Mouse (Mus musculus) gastrocnemius, postnatal 25 days (tissue): ENCODE results near the gene Egfl6. TPM values are rescaled to one million over a fixed set of nuclear protein-coding genes. Genes with fewer than 3 reads are reported as not detected.

Experiments
- DNase-seq: peaks from one replicate; pipeline ENCODE4 v3.0.0; 2022
- long read RNA-seq, 2 experiments: library from polyadenylated mRNA; stranded (forward); transcript quantifications; one replicate each; pipeline ENCODE4 v2.0.0; 2021
- total RNA-seq, 2 experiments: library from RNA; stranded (reverse); gene quantifications; 1 replicate in 1 of 2; 2 replicates in 1 of 2; pipeline ENCODE4 v1.2.3; 2021

Egfl6 gene
- total RNA-seq = 1 to 10 TPM in 1 of 2 experiments, under 1 TPM in 1; 0.51 to 1.2 TPM
- long read RNA-seq, experiment 1 = 0 reads
- long read RNA-seq, experiment 2, partial matches to known transcripts = 0 of 1 reads
- long read RNA-seq, experiment 2, other reads (novel, unspliced or antisense) = 0 of 1 reads

DNA sequence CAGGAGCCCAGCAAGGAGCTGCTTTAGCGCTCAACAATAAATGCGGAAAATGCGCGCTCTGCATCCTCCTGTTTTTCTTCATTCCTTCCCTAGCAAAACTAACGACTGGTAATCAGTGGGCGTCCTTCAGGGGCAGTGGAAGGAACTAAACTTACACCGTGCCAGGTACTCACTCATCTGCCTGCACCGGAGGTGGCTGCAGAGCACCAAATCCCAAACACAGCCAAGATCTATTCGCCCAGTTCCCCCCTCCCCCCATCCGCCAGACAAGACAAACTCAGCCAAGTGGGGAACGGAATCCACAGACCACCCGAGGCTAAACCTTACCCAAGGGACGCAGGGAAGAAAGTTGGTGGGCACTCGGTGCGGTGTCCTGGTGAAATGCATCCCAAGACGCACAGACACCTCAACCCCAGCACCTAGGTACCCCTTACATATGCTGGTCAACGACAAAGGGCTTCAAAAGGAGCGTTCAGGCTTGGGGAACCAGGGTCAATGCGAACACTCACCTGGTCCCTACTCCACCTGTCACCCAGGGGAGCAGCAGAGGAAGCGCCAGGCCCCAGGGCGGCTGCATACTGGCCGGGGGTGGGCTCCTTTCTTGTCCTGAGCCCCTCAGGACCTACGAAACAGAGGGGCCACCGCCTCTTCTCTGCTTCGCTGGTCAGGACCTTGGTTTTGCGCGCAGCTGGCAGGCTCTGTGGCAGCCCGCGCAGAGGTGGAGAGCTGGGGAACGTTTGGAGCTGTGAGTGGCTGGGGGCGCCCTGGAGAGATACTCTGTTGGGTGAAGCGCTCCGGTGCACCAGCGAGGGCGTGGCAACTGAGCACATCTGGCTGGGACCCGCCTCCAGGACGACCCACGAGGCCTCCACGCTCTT, at the start of gene Egfl6:
TSS of gene Egfl6 (minus strand) at position 774 of the 878 bp plus-strand sequence.
- peak; percentile 4 for DNase-seq

DNA sequence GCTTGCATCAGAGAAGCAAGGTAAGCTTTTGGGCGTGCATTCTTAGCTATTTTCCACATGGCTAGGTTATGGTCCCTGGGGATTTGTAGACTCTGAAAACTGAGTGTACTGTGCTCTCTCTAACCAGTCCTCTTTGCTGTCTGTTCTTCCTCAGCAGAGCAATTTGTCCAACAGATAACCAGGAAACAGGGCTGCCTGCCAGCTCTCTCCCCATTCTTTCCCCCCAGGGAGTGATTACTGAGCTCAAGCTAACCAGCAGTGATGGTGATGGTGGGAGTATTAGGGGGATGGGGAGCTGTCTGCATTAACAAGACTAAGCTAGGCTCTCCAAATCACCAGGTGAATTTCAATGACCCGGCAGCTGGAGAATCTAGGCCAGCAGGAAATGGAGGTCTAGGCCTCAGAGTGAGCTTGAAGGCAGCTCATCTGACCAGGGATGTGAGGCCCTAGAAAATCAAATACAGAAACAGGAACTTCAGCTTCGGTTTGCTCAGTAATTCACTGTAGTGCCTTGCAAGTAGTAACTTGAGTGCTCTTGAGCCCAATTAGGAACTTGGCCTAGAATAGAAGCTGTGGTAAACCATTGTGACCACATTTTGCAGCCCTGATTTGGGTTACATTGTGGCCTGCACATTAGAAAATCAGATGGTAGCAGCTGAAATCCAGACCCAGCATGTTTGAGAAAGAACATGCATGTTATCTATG, 41.5 kb upstream of the Egfl6 start:
- DNase-seq = peak; percentile 6

DNA sequence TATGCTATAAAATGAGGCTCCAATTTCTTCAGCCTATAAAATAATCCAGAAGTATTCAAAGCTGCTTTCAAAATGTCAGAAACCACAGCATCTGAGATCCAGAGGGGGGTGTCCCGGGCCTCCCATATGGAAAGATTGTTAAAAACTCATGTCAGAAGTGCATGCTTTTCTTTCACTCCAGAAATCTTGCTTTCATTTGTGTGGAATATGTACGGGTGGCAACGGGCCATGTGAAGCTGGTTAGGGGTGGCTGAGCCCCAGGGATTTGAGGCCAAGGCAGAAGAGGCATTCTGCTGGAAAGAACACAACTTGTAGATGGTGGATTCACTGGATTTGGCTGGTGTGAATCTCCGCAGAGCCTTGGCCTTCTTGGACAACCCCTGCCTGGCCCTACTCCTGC, 40.7 kb upstream of the Egfl6 start:
- no peak for DNase-seq

DNA sequence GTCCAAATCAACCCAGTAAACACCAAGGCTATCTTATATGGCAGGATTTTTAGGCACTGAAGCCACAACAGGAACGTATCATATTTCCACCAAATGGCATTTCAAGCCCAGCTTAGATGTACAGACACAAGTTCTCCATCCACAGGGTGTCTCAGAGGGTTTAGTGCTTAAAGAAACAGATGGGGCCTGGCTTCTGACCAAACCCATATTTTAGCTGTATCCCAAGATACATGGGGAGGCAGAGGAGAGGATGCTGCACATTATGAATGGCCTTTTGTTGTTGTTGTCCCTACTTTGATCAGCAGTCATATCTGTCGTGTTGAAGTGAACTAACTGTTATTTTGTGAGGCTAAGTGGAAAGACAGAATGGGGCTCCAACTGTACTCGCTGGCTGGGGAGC, 37.7 kb upstream of the Egfl6 start:
- no peak for DNase-seq

DNA sequence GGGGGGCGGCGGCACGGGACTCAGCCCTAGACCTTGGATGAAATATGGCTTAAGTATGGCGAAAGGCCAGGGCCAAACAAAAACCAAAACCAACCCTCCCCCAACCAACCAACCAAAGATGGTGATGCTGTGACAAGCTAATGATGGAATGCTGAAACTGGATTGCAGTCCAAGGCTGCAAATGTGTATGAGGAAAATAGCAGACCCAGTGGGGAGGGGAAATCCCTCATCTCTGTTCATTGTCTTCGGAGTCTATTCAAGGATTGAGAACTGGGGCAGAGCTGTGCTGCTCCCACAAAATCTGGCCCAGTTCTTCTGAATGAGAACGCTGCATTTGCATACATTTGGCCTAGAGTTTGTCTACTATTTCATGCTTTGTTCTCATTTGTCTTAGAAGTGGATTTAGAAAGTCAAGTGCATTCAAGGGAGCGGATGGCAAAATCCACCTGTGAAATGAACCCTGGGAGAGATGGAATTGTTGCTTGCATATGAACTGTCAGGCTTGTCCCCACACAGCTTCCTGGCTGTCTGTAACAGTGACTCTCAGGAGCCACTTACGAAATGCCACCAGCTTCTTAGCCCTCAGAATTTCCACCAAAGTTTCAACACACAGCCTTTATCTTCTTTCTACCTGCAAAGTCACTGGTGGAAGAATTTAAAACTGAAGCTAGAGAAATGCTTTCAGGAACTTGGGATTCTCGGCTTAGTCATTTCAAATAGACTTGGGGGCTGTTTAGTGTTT, 36.2 kb upstream of the Egfl6 start:
- no peak for DNase-seq

DNA sequence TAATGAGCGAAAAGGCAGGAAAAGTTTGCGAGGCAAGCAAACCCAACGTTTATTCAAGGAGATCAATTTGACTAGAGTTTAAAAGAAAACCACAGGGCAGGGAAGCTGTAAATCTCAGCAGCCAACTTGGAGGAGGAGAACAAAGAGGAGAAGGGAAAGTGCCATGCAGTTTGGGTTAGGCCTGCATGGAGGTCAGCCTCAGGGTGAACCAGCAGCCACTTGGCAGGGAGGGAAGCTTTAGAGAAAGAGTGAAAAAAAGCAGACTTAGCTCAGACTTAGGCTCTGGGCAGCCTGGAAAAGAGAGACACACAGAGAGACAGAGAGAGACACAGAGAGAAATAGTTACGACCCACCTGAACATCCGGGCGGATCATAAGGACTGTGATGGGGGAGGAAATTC, 35.4 kb upstream of the Egfl6 start:
- no peak for DNase-seq

DNA sequence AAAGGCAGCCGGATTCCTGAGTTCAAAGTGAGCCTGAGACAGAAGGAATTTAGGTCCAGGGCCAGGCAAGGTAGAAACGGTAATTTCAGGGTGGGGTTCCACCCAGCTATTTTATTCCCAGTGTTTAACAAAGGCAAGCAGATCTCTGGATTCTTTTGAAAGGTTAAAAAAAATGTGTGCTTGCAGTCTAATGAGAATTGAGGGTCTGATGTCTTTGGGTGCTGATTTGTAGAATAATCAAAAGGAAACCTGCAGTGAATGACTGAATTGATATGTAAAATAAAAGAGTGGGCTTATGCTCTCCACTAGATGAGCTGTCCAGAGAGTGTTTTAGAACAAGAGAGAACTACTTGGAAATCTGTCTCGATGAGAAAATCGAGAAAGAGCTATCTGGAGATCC, 33.6 kb upstream of the Egfl6 start:
- no peak for DNase-seq

DNA sequence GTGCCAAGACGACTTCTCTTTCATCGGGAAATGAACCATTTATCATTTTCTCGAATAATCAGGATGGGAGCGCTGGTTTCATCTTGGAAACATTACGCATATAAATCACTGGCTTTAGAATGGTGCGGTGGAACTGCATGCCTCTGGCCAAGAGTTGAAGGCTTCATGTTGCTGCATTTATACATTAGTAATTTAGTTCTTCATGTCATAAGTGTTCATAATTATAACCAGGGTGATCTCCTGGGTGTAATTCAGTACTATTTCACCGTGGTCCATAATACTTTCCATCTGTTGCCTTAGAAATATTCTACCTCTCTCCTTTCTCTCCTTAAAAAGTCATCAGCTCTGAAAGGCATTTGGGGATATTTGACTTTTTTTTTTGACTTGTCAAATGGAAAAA, 29.7 kb upstream of the Egfl6 start:
- DNase-seq = no peak

DNA sequence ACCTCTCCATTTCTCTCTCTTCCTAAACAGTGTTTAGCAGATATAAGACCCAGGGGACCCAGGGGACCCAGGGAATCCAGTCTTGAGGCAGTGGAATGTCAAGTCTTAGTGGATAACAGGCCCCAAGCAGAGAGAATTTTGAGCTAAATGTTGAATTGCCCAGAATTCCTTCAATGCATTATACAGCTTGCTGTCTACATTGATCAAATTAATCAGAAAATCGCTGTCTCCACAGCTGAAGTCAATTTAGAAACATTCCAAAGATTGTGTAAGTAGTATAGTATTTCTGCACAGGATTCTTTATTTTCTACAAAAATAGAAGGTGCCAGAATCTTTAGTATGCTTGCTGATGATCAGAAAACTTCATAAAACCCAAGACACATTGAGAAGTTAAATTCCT, 9.4 kb downstream of the Egfl6 start:
- DNase-seq = no peak

DNA sequence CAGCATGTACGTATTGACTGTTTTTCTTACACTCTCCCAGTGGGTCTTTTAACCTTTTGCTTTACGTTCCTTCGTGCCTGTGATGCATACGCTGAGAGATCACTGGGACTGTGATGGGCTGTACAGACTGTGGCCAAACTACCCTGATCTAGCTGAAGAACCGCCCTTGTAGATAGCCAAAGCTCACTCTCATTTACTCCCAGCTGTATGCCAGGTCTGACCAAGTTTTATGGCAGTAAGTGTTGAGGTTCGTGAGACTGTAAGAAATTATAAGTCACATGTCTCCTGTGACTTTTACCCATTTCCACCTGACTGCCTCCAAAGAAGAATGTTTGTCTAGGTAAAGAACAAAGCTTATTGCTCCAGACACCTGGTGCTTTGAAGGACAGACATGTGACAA, 19.5 kb downstream of the Egfl6 start:
- no peak for DNase-seq

DNA sequence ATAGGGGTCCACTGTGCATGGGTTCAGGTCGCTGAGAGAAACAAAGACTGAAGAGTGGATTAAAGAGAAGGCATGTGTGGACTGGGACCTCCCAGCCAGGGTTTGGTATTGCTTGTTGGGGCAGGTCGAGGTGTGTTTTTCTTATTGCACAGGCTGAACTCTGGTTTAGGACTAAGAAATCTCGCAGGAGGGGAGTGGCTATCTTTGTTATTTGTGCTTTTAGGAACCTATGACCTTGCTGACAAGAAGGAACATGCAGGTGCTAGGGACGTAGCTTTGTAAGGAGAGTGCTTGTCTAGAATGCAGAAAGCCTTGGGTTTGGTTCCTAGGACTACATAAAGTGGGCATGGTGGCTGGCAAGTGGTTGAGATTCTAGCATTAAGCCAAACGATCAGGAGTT, 20.1 kb downstream of the Egfl6 start:
- no peak for DNase-seq

DNA sequence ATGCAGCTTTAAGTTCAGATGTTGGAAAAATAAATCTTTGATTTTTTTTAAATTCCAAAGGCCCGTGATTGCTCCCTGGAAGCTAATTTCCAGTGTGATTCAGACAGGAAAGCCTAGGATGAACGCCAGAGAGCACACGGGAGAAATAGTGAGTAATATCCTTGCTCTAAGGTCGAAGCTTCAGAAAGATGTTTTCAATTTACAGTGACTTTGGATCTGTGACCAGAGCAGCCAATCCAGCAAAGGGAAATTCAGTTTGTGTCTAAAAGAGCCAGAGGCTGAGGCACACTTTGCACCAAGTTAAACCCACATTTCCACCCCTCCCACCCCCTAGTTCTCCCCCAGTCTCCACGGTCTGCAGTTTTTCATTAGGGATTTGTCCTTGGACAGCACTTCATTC, 20.6 kb downstream of the Egfl6 start:
- DNase-seq = no peak

DNA sequence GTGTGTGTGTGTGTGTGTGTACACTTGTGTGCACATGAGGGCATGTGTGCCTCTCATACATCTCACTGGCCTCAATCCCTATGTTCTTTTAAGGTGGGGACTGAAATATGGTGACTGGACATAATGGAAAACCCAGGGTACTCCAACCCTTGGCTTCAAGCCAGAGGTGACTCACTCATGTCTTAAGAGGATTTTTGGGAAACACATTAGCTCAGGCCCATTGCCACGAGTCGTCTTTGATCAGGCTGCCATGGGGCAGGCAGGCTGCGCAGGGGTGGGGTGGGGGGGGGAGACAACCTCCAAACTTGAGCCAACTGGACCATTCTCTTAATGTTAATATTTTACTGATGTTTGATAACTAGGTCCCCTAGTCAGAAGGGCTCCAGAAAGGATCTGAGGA, 26.2 kb downstream of the Egfl6 start:
- DNase-seq = no peak

DNA sequence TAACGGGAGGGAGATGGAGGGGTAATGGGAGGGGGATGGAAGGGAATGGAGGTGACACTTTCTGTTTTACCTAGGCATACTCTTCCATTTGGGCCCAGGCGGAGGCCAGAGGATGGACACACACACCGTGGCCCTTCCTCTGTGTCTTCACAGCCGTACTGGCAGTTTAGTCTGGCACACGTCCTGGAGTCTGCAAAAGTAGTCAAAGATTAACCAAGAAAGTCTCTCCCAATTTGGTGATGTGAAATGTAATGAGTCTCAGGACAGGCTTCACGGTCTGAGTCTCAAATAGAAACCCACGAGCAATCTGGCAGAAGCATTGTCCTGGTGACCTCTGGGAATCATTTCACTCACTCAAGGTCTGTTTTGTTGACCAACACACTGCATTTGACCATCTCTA, 33.2 kb downstream of the Egfl6 start:
- no peak for DNase-seq

DNA sequence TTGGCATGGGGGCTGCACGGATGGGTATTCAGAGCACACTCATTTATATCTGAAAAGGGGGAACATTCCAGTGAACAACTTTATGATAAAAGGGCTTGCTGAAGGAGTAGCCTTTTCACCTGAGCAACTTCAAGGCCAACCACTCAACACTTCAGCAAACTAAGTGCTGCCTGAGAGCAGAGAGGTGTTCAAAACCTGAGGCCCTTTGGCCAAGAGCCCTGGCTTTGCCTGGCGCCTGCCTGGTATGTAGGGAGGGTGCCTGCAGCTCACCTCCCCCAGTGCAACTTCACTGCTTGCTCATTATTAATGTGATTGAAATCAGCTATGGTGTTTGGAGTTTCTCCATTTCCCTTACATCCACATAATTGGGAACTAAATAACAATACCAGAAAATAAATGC, 39.0 kb downstream of the Egfl6 start:
- no peak for DNase-seq

DNA sequence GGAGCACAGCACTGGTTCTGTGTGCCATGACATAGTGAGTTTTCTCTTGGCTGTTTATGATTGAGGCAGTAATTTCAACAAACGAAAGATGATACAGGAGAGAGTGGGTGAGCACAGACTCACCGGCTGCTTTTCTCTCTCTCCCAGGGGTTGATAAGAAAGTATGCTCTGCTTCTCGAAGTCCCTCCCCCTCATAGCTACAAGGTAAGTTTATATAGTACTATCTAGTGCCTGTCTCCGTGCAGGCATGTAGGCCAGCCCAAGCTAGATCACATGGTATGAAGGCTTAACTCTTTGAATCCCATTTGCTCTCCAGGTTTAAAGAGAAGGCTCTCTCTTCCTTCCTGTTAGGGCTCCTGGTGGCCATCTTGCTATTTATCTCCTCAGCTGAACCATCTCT, 50.4 kb downstream of the Egfl6 start:
- DNase-seq = no peak

DNA sequence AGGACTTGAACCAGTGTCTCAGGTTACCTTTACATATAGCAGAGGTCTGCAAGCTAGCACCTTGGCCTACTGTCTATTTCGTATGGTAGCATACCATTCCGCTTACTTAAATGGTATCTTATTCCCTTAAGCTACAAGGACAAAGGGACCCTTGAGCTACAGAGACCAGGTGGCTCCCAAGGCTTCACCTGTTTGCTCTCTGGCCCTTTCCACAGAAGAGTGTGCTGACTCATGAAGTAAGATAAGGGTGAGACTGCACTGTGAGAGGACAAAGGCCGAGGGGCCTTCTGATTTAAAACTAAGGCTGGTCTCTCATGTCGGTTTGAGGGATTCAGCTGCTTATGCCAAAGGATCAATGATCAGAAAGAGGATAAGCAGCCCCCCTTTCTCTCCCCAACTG, 52.1 kb downstream of the Egfl6 start:
- no peak for DNase-seq

DNA sequence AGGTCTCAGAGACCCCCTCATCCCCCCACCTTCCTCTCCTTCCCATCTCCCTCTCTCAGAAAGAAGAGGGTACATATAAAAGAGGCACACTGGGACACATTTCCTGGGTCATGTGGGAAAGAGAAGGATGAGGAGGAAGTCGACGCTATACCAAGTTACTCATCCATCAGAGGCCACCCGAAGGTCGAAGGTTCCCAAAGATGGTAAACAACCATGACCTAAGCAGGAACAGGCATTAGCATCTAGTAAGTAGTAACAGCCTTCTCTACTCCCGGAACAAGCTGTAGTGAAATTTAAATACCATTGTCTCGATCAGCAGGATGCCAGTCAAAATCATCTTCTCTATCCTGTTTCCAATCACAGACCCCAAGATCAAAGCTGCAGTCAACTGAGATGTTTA, 53.8 kb downstream of the Egfl6 start:
- DNase-seq = no peak

DNA sequence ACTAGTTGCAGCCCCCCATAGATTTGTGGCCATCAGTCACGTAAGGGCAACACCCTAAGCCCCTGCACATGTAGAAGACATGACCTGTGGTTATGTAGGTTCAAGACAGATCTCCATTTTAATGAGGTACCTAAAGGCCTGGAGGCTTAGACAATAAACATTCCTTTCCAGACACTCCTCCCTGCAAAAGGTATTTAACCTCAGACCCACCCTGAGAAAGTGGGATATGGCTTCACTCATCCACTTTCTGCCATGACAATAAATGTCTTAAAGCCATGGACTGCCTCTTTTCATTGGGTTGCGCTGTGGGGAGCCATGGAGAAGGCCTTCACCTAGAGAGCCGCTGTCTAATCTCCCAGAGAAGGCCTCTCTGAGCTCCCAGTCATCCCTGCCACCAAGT, 57.4 kb downstream of the Egfl6 start:
- DNase-seq = no peak

DNA sequence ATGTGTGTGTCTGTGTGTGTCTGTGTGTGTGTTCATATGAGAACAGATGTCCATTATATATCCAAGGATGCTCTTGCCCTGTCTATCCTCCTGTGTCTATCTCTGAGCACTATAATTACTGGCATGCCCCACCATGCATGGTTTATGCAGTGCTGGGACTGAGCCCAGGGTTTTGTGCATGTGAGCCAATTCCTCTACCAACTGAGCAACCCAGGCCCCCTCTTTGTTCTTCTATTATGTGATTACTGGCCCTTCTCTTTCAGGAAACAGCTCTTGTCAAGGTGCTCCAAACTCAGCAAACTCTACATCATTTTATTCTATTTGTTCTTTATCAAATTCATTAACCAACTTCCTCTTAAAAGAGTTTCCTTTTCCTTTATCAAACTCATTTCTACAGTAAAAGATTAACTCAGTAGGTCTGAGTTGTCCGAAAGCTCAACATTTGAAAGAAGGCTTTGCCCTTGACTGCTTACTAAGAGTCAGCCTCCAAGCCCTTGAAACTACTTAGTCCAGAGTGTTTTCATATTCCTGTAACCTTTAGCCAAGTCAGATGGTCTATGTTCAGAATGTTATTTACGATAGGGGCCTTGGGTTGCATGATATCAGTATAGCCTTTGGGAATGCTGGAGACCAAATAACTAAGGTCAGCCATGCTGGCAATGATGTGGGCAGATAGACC, 59.7 kb downstream of the Egfl6 start:
- no peak for DNase-seq

DNA sequence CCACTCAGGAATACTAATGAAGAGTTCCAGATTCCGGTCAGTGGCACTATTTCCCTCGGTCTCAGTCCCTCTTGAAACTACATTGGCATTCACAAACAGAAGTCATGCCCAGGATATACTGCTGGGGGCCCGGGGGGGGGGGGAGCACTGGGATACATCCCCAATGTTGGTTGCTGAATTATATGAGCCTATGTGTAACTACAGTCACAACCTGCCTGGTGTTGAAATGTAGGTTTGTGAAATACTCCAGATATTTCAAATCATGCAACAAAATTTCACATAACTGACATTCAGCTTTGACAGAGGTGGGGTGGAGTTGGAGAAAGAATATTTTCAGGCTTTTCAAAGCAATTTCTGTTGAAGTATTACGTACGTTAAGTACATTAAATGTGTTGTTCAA, 64.7 kb downstream of the Egfl6 start:
- no peak for DNase-seq

DNA sequence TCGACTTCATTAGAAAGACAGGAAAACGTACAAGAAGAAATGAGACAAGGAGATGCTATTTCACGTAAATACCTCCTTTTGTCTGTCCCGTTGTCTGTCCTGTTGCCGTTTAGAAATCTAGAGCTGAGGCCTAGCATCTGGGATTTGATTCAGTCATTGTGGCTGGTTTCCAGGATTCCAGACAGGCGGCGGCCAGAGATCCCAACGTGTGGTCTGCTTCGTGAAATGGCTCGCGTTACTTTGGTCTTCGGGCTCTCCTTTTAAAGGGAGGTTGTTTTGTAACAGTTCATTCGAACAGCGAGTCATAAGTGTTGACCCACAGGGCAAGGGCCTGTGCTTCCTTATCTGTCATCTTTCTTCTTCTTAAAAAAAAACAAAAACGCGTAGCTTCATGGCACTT, 67.2 kb downstream of the Egfl6 start, which contains the start of gene Tceanc:
TSS of gene Tceanc (minus strand) at position 223 of the 400 bp plus-strand sequence.
- no peak for DNase-seq
